Mouse (Mus musculus) thymus, adult 2 months (tissue): ENCODE measurements around the gene Cdadc1.

Source experiments
- CTCF ChIP-seq: fragments of 200-500 bp; IDR thresholded peaks from 2 replicates; pipeline ENCODE4 v1.5.1; 2012; ENCODE audit warnings: mild to moderate bottlenecking, control low read depth, low read length, moderate library complexity, borderline replicate concordance; ENCODE audit not compliant: control insufficient read depth, poor library complexity, insufficient read depth; ENCODE audit errors: extremely low read depth
- POLR2A ChIP-seq: fragments of 200-500 bp; IDR thresholded peaks from 2 replicates; pipeline ENCODE4 v1.6.1; 2012; ENCODE audit warnings: mild to moderate bottlenecking, low read length, control low read depth, moderate library complexity; ENCODE audit not compliant: control insufficient read depth, poor library complexity, insufficient read depth; ENCODE audit errors: extremely low read depth

GRCm38 (mm10) chr14:59548532-59548931 lies 49.2 kb downstream of the Cdadc1 start:
- no peak for TF ChIP-seq CTCF
- TF ChIP-seq POLR2A = no peak
